8 mouse cellular contexts compared by ENCODE assay signal in genomic region chr13:74639712-74640522, GRCm38 (mm10). TPM values are rescaled to one million over a fixed set of nuclear protein-coding genes. Genes with fewer than 3 reads are reported as not detected.
DNase-seq lines count a peak whose midpoint lies in the region; ATAC-seq and TF ChIP-seq lines count a peak whose summit lies in the region.

No protein-coding gene starts in this region.

- no peaks in the 10 kb centered on the region for H3K79me2 ChIP-seq in heart, adult 2 months (replicated peaks; ENCODE audit: control insufficient read depth, insufficient read depth, low read length)

- H3K27me3 ChIP-seq in embryonic facial prominence, embryonic 14.5 days (replicated peaks; ENCODE audit: control insufficient read depth, insufficient read depth, low read length): no peaks in the 10 kb centered on the region
- H3K27me3 ChIP-seq in heart, adult 2 months (ENCODE audit: control insufficient read depth, insufficient read depth, low read length): no peaks in the 10 kb centered on the region
- no peaks in the 10 kb centered on the region for H3K27me3 ChIP-seq in limb, embryonic 12.5 days
- no peaks in the 10 kb centered on the region for H3K27me3 ChIP-seq in midbrain, embryonic 14.5 days (ENCODE audit: control insufficient read depth, insufficient read depth, low read length)

- H3K36me3 ChIP-seq in embryonic facial prominence, embryonic 14.5 days (ENCODE audit: control insufficient read depth, insufficient read depth, low read length): no peaks in the 10 kb centered on the region
- H3K36me3 ChIP-seq in heart, adult 2 months (ENCODE audit: control insufficient read depth, insufficient read depth, low read length): no peaks in the 10 kb centered on the region; the same call in 1 of the 2 replicates
- H3K36me3 ChIP-seq in limb, embryonic 12.5 days: no peaks in the 10 kb centered on the region
- no peaks in the 10 kb centered on the region for H3K36me3 ChIP-seq in midbrain, embryonic 14.5 days (ENCODE audit: control insufficient read depth, insufficient read depth, low read length)

- TF ChIP-seq POLR2A in heart, adult 2 months (IDR thresholded peaks at IDR 0.05; ENCODE audit: insufficient read depth, low read depth, low read length): no peak; the same call in 1 of the 2 replicates

- H3K9ac ChIP-seq in embryonic facial prominence, embryonic 14.5 days (ENCODE audit: low read depth, low read length): peak overlapping the region; percentile 93
- peak overlapping the region; percentile 98 for H3K9ac ChIP-seq in heart, adult 2 months (ENCODE audit: low read depth, low read length)
- H3K9ac ChIP-seq in limb, embryonic 12.5 days (replicated peaks): peak overlapping the region; percentile 91
- H3K9ac ChIP-seq in midbrain, embryonic 14.5 days (replicated peaks; ENCODE audit: low read length): peak overlapping the region; percentile 89

- peak; percentile 88 for DNase-seq in 416B (ENCODE audit: low read depth)
- DNase-seq in adrenal gland, postnatal 4 days (ENCODE audit: low spot score in 2 of 2): peak; percentile 68 to 78
- peak; percentile 90 for DNase-seq in embryonic facial prominence, embryonic 14.5 days (ENCODE audit: low spot score)
- DNase-seq in heart, adult 2 months: peak; percentile 87 to 89
- peak; percentile 80 to 85 for DNase-seq in kidney, adult 8-10 months
- peak; percentile 78 for DNase-seq in midbrain, embryonic 14.5 days
- peak; percentile 77 for DNase-seq in spleen, adult 12 weeks (ENCODE audit: low spot score)

- WGBS in embryonic facial prominence, embryonic 14.5 days: 0% methylated on average over 24 of the region's 49 CpGs
- WGBS in heart, adult 2 months: under 1% methylated on average over 48 of the region's 49 CpGs
- WGBS in limb, embryonic 12.5 days: 1% methylated on average over 46 of the region's 49 CpGs
- under 1% methylated on average over 48 of the region's 49 CpGs for WGBS in midbrain, embryonic 14.5 days

- peak overlapping the region; percentile 78 for H3K4me2 ChIP-seq in embryonic facial prominence, embryonic 14.5 days (ENCODE audit: low read depth, low read length)
- H3K4me2 ChIP-seq in limb, embryonic 12.5 days: peak overlapping the region; percentile 71
- H3K4me2 ChIP-seq in midbrain, embryonic 14.5 days (ENCODE audit: low read length): peak overlapping the region; percentile 94

- peak overlapping the region; percentile 73 for H3K4me3 ChIP-seq in embryonic facial prominence, embryonic 14.5 days (ENCODE audit: low read depth, low read length)
- H3K4me3 ChIP-seq in heart, adult 2 months: peak overlapping the region; percentile 100
- peak overlapping the region; percentile 81 for H3K4me3 ChIP-seq in limb, embryonic 12.5 days (replicated peaks)
- H3K4me3 ChIP-seq in midbrain, embryonic 14.5 days (replicated peaks; ENCODE audit: low read depth, low read length): peak overlapping the region; percentile 70

- peak; percentile 88 for ATAC-seq in embryonic facial prominence, embryonic 14.5 days (ENCODE audit: low read depth)
- peak; percentile 90 for ATAC-seq in limb, embryonic 12.5 days (ENCODE audit: insufficient number of reproducible peaks, insufficient read depth, low FRiP score, low TSS enrichment, low read depth)
- peak; percentile 85 for ATAC-seq in midbrain, embryonic 14.5 days (ENCODE audit: low FRiP score, low TSS enrichment)

- TF ChIP-seq CTCF in heart, adult 2 months (IDR thresholded peaks at IDR 0.05): no peak

- H3K4me1 ChIP-seq in embryonic facial prominence, embryonic 14.5 days (ENCODE audit: control insufficient read depth, insufficient read depth, low read length): no peaks in the 10 kb centered on the region; the same call in 1 of the 2 replicates
- H3K4me1 ChIP-seq in heart, adult 2 months (ENCODE audit: control insufficient read depth, insufficient read depth, low read length): peaks cover 3% of the 10 kb centered on the region; the same call in 1 of the 2 replicates
- no peaks in the 10 kb centered on the region; the same call in 1 of the 2 replicates for H3K4me1 ChIP-seq in limb, embryonic 12.5 days (replicated peaks)
- no peaks in the 10 kb centered on the region for H3K4me1 ChIP-seq in midbrain, embryonic 14.5 days (ENCODE audit: control insufficient read depth, insufficient read depth, low read length)

- intact Hi-C loops in heart, adult 2 months (cut with DNase I): loop anchor here (1.0 to 5.0 kb wide), 3 partner anchors 131 to 214 kb away; partner anchors contain the start of gene Cast

- TF ChIP-seq EP300 in heart, adult 2 months (IDR thresholded peaks at IDR 0.05; ENCODE audit: insufficient read depth, low read depth, low read length): 0 out of 2 replicates have a peak, but pooled peaks have one; percentile 8

- no peaks in the 10 kb centered on the region for H3K9me3 ChIP-seq in embryonic facial prominence, embryonic 14.5 days (ENCODE audit: control insufficient read depth, low read length)
- H3K9me3 ChIP-seq in limb, embryonic 12.5 days: no peaks in the 10 kb centered on the region
- no peaks in the 10 kb centered on the region for H3K9me3 ChIP-seq in midbrain, embryonic 14.5 days (ENCODE audit: control insufficient read depth, low read length)

- H3K27ac ChIP-seq in embryonic facial prominence, embryonic 14.5 days (replicated peaks; ENCODE audit: low read depth, low read length): peak overlapping the region; percentile 90
- H3K27ac ChIP-seq in heart, adult 2 months: peak overlapping the region; percentile 98
- H3K27ac ChIP-seq in limb, embryonic 12.5 days: peak overlapping the region; percentile 93
- H3K27ac ChIP-seq in midbrain, embryonic 14.5 days (replicated peaks; ENCODE audit: low read depth, low read length): peak overlapping the region; percentile 74

RNA-seq across cellular contexts. Expression of gene Erap1, which starts 0.5 kb away (rescaled TPM):
- 10 to 100 TPM; 69.9 to 71.8 TPM for total RNA-seq in adrenal gland, postnatal 4 days (2021)
- polyA plus RNA-seq in embryonic facial prominence, embryonic 14.5 days (2014; fragmentation: Nextera tagmentation; extraction: Ambion mirVana): 13.8 and 15.4 TPM in 2 replicates
- 10 to 100 TPM; 40.1 to 51.1 TPM for total RNA-seq in heart, adult 2 months (2021)
- 10.6 and 39.8 TPM in 2 replicates for polyA plus RNA-seq in heart, adult 2 months (2012; rRNA removed)
- polyA plus RNA-seq in limb, embryonic 12.5 days (2016; fragmentation: Nextera tagmentation; extraction: Ambion mirVana): 4.3 TPM in 2 replicates
- polyA plus RNA-seq in midbrain, embryonic 14.5 days (2014; fragmentation: Nextera tagmentation; extraction: Ambion mirVana): 2.1 and 4.6 TPM in 2 replicates

Comparison
In these comparisons a context has a peak if more than half of its experiments do, and no peak if none do; other contexts are left out.
1. Peak in every context shown above with its lines: DNase-seq, ATAC-seq, H3K4me3 ChIP-seq and H3K27ac ChIP-seq.